Mouse (Mus musculus): ENCODE measurements at regions not wholly inside any gene's neighbourhood (a gene's known extent, or its start where the extent isn't known, plus 50 kb on each side); places are given as distances from the start of the nearest gene placed in this dataset.

DNA sequence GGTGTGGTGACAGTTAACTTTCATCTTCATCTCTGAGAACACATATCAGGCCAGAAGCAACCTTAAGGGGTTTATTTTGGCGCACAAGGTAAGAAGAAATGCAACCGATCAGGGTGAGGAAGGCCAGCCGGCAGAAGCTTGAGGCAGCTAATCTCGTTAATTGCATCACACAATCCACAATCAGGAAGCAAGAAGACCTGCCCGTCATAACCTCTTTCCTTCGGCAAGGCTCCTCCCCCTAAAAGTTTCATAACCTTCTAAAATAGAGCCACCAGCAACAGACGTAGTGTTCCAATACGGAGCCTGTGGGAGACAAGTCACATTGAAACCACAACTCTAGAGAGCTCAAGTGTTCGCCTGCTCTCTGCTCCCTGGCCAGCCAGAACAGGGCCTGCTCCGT, 91.4 kb downstream of the Dyrk2 start:
- no peak for DNase-seq

DNA sequence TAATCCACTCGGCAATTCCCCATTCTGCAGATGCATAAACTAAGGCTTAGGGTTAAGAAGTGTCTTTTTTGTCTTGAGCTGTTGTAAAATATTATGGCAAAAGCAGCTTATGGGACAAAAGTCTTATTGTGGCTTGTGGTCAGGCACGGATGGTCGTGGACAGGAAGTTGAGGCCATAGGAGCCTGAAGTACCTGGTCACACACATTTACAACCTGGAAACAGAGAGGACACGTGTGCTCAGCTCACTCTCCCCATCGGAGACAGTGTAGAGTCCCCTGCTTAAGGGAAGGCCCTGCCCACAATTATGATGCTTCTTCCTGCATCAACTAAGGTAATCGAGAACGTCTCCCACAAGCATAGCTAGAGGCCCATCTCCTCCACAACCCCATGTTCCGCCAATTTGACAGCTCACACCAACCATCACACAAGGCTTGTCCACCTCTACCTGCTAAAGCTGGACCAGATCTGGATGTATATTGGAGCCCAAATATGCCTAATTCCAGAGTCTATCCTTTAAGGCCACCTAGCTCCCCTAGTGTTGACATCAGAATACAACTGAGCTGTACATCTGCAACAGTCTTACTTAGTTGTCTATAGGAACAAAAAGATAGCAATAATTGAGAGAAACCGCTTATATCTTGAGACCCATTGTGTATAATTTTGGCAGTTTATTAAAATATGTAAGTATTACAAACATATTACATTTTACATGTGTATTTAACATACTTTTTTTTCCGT, 89.0 kb downstream of the Dyrk2 start:
- no peak for DNase-seq

DNA sequence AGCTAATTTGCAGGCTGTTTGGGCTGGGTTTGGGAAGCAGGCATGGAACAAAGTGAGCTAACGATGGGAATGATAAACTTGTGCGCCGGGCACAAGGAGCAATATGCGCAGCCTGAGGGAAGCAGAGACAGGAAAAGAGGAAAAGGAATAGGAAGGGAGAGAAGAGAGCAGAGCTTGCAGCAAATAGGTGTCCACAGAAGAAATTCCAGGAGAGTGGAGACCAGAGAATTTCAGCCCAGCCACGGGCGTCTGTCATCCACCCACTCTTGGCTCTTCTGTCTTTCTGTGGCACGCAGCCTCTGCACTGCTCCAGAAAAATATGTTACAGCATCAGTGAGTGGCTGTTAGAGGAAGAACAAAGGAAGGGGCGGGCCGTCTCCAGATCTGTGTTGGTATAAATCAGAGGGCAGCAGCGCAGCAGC, 88.2 kb downstream of the Dyrk2 start:
- no peak for DNase-seq

DNA sequence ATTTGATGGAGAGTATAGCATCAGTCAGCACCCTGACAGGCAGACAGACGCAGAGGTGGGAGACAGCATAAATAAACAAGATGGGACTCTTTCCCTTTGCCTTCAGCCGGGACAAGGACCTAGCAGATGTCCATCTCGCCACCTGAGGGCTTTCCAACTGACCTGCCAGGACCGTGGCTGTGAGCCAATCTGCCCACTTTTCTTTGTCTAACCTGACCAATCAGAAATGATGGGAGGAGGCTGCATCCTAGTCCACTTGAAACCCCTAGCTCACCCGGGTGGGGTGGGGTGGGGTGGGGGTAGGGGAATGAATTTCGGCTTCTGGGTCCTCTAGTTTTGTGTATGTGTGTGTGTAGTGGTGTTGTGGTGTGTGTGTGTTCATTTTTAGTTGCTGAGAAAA, 87.4 kb downstream of the Dyrk2 start:
- DNase-seq: no peak

DNA sequence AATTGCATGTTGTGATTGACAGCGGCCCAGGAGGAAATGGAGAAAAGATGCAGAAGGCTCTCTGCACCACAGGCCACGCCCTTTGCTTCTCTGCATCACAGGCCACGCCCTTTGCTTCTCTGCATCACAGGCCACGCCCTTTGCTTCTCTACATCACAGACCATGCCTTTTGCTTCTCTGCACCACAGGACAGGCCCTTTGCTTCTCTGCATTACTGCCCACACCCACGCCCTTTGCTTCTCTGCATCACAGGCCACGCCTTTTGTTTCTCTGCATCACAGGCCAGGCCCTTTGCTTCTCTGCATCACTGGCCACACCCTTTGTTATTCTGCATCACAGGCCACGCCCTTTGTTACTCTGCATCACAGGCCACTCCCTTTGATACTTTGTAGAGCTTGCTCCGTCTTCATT, 82.7 kb downstream of the Dyrk2 start:
- peak; percentile 36 for DNase-seq

DNA sequence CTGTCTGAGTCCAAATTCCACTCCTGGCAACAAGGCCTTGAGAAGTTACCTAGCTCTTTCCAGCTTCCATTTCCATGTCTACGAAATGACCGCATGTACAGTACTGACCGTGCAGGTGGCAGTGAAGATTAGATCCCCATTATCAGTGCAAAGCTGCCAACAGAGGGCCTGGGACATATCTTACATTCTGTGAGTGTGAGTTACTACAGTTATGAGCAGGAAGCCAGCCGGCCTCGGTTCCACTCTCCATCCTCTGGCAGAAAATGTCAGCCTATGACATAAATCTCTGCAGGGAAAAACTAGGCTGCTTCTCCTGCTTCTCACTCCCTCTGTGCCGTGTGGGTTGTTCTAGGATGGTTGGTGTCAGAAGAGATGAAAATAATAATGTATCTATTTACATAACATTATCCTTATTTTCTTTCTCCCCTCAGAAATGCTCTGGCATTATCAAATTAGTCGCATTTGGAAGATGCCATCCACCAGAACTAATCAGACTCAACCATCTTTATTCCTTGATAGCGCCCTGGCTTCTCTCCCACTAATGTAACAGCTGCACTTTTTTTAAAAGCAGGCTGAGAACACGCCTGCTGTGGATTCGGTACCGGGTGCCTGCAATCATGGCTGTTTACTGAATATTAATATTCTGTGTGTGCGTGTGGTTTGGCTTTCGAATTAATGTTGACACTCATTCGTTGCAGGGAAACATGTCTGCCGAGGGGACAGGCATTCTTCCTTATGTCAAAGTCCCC, 77.5 kb downstream of the Dyrk2 start:
- no peak for DNase-seq

DNA sequence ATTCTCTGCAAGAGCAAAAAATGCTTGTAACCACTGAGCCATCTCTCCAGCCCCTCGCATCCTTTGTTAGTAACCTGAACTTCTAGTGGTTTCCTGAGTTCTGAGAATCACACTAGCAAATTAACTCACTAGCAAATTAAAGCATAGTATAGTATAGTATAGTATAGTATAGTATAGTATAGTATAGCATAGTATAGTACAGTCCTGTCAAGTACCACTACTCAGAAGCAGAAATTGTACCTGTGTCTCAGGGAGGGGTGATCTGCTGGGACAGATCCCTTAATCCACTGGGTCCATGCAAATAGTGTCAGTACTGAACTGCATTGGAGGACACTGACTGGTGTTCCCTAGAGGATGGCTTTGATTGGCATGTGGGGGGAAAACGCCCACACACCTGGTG, 76.2 kb downstream of the Dyrk2 start:
- DNase-seq: no peak

DNA sequence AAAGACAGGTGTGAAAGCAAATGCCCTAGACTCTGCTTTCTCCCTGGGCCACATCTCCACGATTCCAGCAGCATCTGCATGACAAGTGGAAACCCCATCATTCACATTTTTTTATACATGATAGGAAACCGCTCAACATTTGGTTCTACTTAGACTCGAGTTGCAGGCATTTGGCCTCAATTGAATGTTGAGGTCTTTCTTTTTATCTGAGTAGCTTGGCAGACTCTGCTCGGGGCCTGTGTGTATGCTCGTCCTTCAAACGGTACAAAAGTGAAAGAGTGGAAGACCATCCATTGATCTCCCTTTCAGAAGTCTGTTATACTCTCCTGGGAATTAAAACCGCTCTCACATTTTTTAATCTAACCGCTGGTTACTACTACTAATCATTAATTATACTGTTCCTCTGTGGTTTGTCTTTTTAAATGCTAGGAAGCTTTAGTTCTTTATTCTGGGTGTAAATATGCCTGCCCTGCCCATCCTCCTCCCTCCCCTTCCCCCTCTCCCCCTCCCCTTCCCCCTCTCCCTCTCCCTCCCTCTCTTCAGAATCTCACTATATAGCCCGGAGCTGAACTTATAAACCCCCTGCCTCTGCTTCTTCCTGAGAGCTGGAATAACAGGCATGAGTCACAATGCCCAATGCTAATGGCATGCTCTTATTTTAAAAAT, 75.5 kb downstream of the Dyrk2 start:
- DNase-seq: no peak

DNA sequence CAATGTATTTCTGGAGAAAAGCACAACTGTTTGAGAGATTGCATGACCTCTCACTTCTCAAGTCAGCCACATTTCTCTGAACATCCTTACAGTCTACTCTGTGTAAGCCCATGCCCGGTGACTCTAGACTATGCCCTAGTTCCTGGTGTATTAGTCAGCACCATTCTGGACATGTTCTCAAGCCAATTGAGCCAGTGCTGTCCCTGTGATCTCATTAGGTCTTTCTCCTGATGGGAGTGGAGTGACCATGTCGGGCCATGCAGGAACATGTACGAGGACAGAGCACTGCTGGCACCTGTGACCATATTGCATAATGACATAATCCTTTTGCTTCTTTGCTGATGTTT, 75.0 kb downstream of the Dyrk2 start:
- no peak for DNase-seq

DNA sequence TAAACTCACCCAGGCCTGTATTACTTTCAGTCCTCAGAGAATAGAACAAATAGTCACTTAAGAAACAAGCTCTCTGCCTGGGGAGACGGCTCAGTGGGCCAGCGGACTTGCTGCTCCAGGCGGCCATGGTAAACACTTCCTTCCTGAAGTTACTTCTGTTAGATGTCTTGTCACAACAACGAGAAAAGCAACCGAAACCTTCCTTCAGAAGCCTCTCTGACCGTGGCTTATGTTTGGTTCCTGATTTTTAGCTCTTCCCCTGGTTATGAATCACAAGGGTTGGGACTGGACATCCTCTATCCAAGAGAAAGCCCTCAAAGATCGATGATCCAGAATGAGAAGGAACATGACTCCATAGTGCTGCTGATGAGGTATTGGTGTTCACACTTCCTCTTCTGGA, 73.5 kb downstream of the Dyrk2 start:
- DNase-seq: no peak

DNA sequence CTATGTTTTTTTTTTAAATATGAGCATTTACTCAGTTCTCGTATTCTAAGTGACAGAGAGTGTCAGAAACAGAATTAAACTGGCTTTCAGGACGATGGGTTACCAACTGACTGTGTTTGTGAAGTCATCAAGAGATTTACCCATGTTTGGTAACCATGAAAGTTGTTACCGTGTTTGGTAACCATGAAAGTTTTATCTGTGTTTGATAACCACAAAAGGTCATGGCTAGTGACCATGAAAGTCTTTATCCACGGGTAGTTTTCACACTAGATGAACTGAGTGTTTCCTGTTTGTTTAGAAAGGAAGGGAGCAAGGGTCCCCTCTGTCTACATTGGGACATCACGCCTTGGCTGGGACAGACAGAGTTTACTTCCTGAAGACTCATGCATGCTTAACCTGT, 72.8 kb downstream of the Dyrk2 start:
- no peak for DNase-seq

DNA sequence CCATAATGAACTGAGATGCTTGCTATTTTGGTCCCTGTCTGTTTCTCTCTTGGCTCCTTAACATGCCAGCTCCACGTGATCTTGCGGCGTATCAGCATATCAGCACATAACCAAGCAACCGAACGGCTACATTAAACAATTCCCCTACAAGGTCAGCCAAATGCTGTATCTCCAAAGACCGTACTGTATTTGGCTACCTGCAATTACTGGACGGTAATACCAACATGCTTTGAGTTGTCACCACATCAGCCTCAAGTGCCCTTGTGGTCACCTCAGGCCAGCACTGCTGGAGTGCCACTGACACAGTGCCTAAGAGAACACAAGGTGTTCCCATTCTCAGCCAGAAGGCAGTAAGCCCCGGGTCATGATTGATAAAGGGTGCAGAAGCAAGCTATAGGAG, 70.2 kb downstream of the Dyrk2 start:
- DNase-seq: no peak

DNA sequence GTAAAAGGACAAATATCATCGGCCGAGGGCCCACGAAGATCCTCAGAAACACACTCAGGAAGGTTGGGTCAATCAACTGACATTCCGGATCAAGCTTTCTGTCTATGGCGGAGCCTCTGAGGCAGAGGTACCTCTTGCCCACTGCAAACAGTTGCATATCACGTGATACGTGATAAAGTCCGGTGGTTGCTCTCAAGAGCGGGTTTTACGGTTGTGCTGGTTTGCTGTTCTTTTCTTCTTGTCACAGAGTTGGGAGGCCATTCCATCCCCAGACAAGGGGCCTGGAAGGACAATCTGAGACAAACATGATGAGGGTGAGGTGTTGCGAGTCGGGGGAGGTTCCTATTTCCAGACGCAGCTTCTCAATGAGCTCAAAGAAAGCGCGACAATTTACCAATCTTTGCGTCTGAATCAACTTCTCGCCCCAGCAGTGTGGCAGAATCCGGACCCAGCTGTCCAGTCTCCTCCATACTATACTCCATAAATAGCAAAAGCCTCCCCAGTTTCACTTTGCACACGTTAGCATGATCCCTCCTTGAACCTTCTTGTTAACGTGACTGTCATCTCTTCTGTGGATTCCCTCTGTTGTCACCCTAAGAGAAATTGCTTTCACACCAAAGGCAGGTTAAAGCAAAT, 66.0 kb downstream of the Dyrk2 start:
- DNase-seq: no peak

DNA sequence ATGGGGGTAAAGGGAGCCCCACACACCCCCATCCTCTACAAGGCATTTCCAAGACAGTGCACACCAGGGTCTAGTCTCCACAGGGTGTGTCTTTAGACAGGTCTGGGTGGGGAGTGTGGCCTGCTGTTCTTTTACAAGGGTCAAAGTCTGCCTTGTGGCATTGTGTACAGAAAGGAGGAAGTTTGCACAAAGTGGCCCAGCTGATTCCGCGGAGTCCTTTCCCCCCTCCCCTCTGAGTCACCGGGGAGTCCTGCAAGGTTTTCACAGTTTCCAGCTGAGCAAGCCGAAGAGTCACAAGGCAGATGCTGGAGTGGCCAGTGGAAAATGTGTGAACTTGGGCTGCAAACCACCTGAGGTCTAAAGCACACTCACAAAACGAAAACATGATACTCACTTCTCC, 65.4 kb downstream of the Dyrk2 start:
- peak; percentile 23 for DNase-seq

Data from thymus, postnatal 4 days (tissue).